Mouse (Mus musculus) cerebellum, adult 18-20 months (tissue): ENCODE measurements around the gene Gm38431.
"Not testable (repeated sequence)": the region's sequence is repeated elsewhere in the genome, so short reads cannot be mapped to it uniquely, and the experiment has no call there.

Source experiments
- DNase-seq, 2 experiments: peaks; one replicate each; pipeline ENCODE4 v3.0.0; 2021

The Gm38431 gene

GRCm38 (mm10) chr9:21104814-21105213, 13.0 kb upstream of the Gm38431 start:
- no peak for DNase-seq

DNA sequence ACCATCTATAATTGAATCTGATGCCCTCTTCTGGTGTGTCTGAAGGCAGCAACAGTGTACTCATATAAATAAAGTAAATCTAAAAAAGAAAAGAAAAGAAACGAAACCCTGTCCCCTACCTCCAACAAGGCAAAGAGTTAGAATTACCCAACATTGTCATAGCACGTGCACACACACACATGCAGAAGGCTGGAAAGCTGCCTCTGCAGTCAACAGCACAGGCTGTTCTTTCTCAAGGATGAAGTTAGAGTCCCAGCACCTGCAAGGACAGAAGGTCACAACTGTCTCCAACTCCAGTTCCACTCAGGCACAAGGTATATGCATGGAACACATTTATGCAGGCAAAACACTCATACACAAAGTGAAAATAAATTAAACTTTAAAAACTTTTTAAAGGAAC, 10.3 kb upstream of the Gm38431 start:
- no peak for DNase-seq

- no peak for DNase-seq
These were observed 8.8 kb upstream of the Gm38431 start for GRCm38 (mm10) chr9:21100447-21101161.

DNA sequence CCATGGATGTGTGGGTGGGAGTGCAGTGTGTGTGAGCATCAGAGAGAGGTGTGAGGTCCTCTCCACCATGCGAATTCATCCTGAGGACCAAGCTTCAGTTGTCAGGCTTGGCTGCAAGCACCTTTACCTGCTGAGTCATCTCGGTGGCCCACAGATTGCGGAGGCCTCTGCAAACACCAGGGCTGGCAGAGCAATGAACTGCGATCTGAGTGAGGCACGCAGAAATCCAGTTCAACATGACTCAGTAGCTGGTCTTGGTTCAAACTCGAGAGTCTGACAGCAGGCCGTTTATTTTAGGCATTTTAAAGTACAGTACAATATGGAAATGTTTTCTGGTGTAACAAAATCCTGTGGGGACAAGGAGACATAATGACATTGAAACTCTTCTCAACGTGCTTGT, 6.0 kb upstream of the Gm38431 start:
- no peak for DNase-seq

DNA sequence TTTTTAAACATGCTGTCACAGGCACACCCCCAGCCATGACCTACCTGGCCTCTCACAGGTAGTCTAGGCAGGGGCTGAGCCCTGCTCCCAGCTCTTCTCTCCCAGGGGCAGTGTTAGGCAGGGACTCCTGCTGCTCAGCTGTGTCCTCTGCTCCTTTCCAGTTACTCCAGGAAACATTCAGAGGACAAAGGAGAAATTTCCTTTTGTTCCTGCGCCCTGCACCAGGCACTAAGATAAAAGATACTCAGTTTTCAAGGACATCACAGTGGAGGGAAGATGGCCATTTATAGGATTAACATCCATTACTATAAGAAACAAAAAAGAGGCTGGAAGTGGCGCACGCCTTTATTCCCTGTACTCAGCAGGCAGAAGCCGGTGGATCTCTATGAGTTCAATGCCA, 4.2 kb upstream of the Gm38431 start:
- no peak for DNase-seq

GRCm38 (mm10) chr9:21093423-21093822, 1.6 kb upstream of the Gm38431 start:
- no peak for DNase-seq

DNA sequence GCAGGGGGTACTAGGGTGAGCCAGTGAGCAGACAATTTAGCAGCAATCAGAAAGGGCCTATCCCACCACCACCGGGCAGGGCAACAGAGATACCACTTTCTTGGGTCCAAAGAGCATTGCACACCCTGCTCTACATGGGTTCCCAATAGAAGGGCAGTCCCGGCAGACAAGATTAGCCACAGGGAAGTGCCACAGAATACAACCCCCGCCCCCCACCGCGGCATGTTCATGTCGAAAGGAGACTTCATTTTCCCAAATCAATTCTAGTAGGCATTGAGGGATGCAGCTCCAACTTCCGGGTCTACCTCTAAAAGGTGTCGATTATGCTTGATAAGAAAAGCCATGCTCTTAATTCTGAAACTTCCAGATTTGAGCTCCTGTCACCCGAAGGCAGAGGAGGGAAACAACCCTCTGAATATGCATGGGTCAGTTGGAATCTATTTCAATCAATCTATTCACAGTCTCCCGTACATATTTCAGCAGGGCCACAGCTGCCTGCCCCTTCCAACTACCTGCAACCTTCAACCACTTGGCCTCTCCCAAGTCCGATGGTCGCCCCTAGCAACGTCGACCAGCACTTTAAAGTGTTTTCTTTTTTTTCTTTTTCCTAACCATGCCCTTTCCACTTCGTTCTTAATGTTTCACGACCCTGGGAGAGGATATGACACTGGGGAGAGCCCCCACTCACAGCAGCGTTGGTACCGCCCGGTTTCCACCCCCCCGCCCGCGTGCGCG, 658 bp downstream of the Gm38431 start:
- DNase-seq: no peak

DNA sequence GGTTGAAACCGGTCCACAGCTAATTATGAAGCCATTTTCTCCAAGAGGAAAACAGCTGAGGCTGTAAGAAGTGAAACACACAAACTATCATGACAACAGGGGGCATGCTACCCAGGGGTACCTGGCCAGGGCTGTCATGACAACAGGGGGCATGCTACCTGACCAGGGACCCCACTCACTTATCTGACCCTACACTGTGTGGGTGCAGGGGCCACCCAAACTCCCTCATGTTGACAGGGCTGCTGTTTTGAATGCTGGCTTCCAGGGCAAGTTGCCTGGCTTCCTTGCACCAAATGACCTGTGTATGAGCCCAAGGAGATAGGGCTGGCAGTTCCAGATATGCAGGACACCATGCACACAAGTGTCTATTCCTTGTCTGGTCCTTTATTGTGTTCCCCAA, 1.3 kb downstream of the Gm38431 start:
- DNase-seq: no peak

DNA sequence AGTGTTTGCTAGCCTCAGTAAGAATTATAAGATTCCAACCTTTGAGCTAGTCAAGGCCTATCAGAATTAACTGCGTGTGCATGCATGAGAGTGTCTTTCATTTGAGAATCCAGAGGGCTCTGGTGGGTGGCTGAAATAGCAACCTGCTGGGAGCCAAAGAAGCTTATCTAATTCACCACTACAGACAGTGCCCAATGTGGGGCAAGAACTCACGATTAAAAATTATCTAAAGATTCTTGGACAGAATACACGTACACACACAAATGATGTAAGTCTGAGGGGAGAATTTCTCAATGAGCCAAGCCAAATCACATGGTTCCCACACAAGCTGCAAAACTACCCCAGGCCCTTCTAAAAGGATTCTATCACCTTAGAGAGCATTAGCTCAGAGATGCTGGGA, 8.5 kb downstream of the Gm38431 start:
- DNase-seq: no peak

- DNase-seq: peak in 1 of 2 experiments; percentile 35
These were observed 10.7 kb downstream of the Gm38431 start for GRCm38 (mm10) chr9:21081127-21081526.

- no peak for DNase-seq
These were observed 16.2 kb downstream of the Gm38431 start for GRCm38 (mm10) chr9:21075625-21076024.

DNA sequence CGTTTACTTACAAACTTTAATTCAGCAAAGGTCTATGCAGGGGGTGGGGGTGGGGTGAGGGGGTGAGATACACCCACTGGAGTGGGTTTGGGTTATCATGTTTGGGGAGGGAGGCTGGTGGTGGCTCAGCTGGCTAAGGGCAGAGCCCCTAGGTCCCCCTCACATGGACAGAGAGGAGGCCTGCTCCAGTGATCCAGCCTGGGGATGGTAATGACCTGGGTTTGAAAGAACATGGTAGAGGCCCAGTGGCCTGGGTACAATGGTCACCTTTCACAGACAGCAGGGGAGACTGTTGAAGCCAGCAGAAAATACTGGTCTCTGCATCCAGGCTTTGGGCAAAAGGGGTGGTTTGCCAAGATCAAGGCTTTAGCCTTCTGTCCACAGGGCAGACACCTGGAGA, 17.6 kb downstream of the Gm38431 start:
- DNase-seq: no peak

GRCm38 (mm10) chr9:21073044-21073840, 18.6 kb downstream of the Gm38431 start, which contains the start of the genes Gm49373 and Fdx1l:
Gene Gm49373, minus strand, starts transcription at chr9:21073096.
Gene Fdx1l, minus strand, starts transcription at chr9:21073614.
- peak; percentile 89 to 93 for DNase-seq

- DNase-seq: no peak
These were observed 19.2 kb downstream of the Gm38431 start for GRCm38 (mm10) chr9:21072641-21073040.

DNA sequence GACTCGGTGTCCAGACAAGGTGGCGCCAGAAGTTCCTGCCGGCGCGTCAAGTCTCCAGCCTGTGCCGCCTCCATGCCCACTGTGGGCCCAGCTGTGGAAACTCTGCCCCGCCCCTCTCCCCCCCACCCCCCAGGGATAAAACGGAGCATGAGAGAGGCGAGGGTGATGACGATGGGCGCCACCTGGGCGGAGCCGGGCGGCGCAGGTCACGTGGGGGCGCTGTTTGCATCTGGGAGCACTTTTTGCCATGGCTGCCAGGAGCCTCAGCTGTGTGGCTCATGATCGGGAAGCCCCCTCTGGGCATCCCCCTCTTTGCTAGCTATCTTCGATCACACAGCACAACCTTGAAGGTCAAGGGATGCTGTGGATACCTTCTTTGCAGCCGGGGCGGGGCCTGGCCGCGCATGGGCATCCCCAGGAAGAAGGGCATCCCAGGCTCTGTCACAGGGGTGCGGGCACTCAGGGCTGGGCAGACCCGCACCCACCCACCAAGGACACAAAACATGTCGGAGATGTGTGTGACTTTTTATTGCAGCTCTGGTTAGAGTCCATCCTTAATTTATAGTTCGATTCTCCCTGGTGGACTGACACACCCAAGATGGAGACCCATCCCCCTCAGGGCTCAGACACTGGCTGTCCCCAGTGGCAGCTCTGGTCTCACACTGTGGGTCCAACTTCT, 24.7 kb downstream of the Gm38431 start, which contains the start of gene Zglp1:
TSS of gene Zglp1 (minus strand) at position 88 of the 679 bp plus-strand sequence.
- DNase-seq: no peak

- no peak for DNase-seq
These were observed 28.9 kb downstream of the Gm38431 start for GRCm38 (mm10) chr9:21062928-21063327.

DNA sequence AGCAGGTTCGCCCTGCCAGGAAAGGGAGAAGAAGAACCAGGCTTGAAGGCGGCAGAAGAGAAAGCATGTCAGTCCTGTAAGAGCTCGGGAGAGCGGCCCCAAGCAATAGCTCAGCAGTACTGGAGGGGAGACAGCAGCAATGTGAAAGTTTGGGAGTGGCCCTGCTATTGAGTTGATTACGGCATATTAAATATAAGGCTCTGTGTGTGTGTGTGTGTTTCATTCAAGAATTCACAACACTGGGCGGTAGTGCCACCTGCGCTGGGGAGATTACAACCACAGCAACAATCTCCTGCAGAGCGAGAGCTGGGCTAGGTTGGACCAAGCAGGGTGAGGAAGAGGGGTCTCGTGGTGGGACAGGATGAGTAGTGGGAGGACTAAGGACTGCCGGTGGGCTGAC, 40.2 kb downstream of the Gm38431 start:
- DNase-seq: no peak

- DNase-seq: no peak
These were observed 46.6 kb downstream of the Gm38431 start for GRCm38 (mm10) chr9:21045235-21045634.

GRCm38 (mm10) chr9:21044785-21045184, 47.0 kb downstream of the Gm38431 start:
- not testable (repeated sequence) for DNase-seq

GRCm38 (mm10) chr9:21043563-21043962, 48.2 kb downstream of the Gm38431 start:
- DNase-seq: no peak

- no peak for DNase-seq
These were observed 50.5 kb downstream of the Gm38431 start for GRCm38 (mm10) chr9:21041308-21041707.

DNA sequence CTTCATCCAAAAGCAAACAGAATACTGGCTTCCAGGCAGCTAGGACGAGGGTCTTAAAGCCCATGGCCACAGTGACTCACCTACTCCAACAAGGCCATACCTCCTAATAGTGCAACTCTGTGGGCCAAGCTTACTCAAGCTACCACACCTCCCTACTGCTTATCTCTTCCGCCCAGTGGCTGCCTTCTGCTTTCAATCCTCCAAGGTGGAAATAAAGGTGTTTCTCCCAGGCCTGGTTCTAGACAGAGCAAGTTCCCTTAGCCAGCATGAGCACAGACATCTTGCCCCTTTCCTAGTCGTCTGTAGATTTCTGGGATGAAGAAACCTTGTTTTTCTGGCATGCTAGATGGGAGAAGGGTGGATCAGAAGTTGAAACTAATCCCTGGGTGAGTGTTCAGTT, 52.0 kb downstream of the Gm38431 start:
- DNase-seq: no peak

DNA sequence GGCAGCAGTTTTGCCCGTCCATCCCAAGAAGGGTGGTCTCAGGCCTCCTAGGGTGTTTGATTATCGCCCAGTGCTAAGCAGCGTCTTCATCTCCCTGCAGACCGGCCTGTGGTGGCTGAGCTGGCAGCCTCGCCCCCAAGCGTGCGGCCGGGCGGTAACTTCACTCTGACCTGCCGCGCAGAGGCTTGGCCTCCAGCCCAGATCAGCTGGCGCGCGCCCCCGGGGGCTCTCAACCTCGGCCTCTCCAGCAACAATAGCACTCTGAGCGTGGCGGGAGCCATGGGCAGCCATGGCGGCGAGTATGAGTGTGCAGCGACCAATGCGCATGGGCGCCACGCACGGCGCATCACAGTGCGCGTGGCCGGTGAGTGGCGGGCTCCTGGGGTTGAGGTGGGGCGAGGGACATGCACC, 54.3 kb downstream of the Gm38431 start:
- no peak for DNase-seq
